Mouse (Mus musculus) adrenal gland, postnatal 4 days (tissue): Measurements from ENCODE around the gene Sacm1l. TPM values are rescaled to one million over a fixed set of nuclear protein-coding genes. Genes with fewer than 3 reads are reported as not detected.

Experiments used
- DNase-seq, 2 experiments: peaks; one replicate each; pipeline ENCODE4 v3.0.0; 2021 to 2022; ENCODE audit warnings: low spot score in 2 of 2, mixed read lengths in 2 of 2
- total RNA-seq, 2 experiments: library from RNA; stranded (reverse); gene quantifications; 2 replicates each; pipeline ENCODE4 v1.2.3; 2021

Sacm1l gene
- total RNA-seq, 2 experiments from 2014 or later = 47.0 to 59.8 TPM

DNA sequence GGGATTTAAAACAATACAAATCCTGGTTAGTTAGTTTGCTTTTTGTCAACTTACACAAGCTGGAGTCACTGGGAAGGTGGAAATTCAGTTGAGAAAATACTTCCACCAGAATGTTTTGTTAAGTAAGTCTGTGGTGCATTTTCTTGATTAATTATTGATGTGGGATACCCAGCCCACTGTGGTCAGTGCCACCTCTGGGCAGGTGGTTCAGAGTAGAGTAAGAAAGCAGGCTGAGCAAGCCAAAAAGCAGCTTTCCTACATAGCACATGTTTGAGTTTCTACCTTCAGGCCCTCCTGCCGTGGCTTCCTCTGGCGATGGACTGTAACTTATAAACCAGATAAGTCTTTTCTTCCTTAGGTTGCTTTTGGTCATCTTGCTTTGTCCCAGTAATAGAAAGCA lies 10.3 kb downstream of the Sacm1l start:
- DNase-seq = no peak

DNA sequence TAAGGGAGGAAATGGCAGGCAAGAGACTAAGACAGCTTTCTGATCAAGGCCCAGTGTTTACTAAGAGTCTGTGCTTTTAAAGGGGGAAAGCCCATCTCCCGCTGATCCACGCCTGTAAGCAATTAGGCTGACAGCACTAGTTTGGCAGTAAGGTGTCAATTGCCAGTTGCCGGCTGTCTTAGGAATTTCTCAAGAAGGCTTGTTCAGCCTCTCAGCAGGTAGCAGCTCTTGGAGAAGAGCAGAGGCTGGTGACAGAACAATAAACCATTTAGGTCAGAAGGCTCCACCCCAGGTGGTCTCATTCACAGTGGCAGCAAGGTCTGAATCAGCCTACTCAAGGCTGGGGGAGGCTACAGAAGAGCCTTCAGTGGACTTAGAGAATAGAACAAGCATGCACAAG lies 25.0 kb downstream of the Sacm1l start:
- DNase-seq = no peak

DNA sequence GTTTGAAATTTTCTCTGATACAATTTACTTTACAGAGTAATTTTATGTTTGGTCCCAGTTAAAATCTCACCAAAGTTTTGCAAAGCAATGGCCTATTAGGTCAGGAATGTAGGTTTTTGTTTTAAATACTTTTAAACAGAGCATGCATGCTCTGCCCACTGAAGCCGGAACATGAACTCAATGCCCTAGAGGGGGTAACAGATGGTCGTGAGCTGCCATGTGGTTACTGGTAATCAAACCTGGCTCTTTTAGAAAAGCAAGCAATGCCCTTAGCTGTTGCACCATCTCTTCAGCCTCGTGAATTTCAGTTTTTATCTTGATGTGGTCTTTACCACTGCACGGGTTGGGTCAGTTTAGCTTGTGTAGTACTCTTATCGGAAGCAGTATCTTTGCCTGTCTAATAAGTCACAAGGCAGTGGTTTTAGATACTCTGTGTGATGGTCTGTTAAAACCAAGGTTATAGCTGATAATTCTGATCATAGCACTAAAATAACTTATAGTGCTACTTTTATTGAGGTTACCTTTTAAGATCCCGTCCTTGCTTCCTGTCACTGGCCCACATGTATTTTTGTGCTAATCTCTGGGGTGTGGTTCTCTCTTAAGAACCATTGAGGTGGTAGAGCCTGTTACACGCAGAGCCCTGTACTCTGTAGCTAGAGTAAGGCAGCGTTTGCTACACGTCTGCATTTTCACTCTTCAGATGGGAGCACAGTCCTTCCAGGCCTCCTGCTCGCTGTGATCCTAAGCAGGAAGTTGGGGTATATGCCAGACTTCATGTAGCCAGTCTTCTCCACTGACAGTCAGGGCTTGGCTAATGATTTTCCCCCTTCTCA lies 48.0 kb downstream of the Sacm1l start:
- DNase-seq = no peak

DNA sequence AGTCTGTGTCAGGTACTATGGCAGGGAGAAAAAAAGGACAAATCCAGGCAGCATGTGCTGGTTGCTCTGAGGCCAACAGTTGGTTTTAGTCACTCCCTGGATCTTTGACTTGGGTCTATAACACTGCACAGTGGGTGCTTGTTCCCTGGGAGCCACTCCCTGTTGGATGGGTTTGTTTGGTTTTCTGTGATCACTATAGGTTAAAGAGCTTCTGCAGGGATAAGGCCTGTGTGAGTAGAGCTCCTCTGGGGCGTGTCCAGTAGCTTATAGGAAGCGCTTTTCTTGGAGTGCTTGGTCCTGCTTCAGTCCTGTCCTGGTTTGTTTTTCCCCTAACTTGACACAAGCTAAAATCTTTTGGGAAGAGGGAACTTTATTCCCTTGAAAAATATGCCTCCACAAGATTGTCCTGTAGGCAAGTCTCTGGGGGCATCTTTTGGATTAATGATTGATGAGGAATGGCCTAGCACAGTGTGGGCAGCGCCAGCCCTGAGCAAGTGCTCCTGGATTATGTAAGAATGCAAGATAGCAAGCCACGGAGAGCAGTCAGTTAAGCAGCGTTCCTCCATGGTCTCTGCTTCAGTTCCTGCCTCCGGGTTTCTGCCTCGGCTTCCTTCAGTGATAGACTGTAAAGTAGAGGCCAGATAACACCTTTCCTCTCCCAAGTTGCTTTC lies 59.8 kb downstream of the Sacm1l start:
- DNase-seq = no peak

DNA sequence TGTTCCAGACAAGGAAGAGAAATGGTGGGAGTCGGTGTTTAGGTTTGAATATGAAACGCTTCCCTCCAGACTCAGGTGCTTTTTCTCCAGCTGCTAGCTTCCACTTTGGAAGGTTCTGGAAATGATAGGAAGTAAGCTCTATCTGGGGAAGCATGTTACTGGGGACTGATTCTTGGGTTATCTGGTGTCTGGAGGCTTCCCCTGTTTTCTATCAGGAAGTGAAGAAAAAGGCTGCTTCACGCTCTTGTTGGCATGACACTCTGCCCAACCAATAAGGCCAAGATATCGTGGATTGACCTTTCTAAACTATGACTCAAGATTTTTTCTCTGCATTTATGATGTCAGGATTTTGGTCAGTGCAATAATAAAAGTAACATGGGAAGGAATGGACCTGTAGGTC lies 65.6 kb downstream of the Sacm1l start:
- no peak for DNase-seq

DNA sequence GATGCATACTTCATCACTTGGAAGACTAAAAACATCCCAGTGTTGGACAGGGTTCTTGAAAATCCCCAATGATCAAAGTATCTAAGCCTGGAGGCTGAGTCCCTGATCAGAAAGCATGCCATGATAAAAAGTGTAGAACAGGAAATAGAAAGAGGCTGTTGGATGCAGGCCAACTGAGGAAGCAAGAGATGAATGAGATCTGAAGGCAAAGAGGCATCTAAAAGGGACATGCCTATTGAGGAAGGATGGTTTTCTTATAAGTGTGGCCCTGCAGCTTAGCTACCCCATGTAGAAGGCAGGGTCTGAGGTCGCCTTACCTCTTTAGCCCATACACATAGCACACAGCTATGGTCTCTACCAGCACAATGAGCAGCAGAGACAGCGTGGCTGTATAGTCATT lies 67.4 kb downstream of the Sacm1l start:
- DNase-seq = no peak

DNA sequence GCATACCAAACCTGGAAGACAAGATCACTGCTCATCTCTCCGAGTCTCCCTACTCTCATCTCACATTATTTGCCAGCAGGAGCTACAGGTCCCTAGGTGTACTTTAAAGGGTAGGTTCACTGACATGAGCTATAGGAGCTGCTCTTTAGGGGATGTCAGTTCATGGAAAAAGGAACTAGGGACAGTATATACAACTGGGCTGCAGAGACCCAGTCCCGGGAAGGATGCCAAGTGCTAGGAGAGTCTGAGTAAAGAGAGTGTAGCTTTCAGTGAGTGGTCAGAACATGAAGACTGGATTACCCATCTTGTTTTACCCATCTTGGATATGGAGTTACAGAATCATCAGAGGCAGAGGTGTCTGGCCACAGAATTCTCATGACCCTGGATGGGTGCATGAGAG lies 67.8 kb downstream of the Sacm1l start:
- DNase-seq = no peak

DNA sequence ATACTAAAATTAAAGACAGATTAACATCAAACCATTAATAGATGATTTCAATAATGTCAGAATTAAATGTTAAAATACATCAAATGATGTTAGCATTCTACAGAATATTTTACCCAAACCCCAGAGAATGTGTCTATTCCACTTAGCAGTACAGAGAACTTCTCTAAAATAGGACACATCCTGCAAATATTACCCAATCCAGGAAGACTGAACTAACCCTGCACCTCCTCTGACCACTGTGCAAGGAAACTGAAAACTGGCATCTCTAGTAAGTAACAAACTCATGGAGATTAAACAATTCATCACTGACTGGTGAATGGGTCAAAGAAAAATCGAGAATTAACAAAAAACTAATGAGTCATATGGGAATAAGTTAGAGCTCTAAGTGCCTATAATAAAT lies 72.0 kb downstream of the Sacm1l start:
- DNase-seq = no peak

DNA sequence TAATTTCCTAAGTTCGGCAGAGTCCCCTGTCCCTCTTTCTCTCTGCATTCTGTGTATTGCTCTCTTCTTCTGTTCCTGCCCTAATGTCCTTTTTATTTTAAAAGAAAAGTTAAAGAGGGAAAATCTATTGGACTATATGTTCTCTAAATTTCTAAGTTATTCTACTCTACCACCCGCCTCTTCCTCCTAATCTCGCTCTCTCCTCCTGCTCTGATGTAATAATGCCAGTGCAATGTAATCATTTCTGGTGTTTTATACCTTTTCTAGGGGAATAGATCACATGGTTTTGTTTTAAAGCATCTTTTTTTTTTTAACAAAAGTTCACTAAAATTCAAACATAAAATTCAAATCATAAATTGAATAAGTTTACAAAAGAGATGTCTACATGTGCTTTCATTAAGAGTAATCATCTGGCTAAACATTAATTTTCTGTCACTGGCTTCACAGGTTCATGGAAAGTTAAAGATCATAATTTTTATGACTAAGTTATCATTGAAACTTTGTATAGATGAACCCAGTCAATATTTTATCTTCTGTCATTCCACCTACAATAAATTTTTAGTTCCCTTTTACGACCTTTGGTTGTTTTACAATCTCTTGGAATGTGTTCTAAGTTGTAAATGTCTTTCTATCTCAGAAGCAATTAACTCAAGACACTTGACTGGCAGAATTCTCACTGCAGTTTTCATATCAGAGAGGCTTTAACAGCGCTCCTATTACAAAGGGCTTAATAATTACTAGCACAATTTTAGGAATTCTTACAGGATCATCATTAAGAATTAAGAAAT lies 90.9 kb downstream of the Sacm1l start:
- no peak for DNase-seq

DNA sequence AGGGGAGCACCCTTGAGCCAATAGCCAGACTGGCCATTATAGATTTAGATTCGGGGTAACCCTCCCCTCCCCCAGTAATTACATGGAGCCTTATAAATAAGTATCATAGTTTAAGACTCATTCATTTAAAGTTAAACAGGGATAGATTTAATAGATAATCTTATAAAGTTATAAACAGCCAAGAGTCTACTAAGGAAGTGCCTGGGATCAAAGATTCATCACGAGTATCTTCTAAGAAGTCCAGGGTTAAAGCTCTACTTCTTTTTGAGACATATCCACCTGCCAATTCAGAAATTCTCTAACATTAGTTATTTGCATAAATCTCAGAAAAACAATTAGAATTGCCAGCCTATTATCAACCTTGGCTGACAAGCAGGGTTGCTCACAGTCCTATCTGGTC lies 95.2 kb downstream of the Sacm1l start:
- no peak for DNase-seq

DNA sequence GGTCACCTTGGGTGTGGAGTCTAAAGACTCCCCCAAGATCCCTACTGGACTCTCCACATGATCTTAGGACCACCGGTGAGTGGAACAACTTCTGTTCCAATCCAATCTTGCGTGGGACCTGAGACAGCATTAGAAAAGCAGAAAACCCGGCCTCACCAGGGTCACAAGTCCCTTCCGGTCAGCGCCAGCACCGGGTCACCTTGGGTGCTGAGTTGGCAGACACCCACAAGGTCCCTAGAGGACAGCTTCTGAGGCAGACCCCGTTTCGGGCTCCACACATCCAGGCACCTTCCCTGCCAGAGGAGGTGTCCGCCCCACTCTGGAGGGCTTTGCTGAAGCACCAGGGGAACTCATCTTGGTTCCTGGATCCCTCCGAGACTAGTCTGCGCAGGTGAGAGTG lies 96.3 kb downstream of the Sacm1l start:
- DNase-seq = no peak

DNA sequence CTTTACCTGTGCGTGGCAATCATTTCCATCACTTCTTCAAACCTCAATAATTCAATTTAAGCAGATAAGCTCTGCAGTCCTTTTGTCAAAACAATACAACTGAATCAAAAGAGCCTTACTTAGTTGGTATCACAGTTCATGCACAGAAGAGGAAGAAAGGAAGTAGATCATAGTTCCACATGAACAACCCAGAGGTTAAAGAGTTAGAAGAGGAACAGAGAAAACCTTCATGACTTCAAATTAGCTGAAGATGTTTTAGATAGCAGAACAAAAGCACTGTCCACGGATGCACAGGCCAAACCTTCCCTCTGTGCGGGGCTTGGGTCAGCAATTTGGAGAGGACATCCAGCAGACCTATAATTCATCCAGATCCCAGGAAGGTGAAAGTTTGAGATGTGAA lies 102.1 kb downstream of the Sacm1l start:
- DNase-seq = no peak

DNA sequence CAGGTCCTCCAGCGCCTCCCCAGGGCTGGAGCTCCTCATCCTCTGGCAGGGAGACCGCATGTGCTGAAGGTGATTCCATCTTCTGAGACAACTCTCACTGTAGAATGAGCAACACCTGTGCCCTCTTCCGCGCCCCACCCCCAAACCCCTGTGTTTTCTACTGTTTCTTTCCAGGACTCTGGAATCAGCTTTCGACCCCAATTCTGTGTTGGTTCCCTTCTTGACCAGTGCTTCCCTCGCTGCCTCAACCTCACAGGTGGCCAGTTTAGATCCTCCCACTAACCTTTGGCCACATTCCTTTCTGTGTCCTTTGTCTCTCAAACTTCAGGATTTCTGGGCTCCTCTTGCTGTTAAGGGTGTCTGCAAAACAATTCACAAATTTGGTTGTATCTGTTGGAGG lies 102.7 kb downstream of the Sacm1l start, which contains the start of gene Slc6a20b:
TSS of gene Slc6a20b (minus strand) at position 285 of the 400 bp plus-strand sequence.
- no peak for DNase-seq

DNA sequence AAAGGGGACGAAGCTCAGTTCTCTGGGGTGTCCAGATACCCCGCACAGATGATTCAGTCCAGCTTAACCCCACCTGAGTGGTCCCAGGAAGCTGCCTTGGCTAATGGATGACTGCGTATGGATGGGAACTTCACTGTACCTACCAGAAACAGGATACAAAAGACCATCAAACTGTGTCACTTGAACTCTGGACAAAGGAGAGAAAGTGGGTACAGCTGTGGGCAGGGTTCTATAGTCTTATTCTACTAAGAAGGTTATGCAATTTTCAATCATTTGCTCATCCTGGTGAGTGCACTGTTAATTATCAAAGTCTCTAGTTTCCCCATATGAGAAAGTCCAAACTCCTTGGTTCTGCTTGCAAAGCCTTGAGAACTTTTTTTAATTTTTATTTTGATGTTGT lies 103.4 kb downstream of the Sacm1l start:
- no peak for DNase-seq

DNA sequence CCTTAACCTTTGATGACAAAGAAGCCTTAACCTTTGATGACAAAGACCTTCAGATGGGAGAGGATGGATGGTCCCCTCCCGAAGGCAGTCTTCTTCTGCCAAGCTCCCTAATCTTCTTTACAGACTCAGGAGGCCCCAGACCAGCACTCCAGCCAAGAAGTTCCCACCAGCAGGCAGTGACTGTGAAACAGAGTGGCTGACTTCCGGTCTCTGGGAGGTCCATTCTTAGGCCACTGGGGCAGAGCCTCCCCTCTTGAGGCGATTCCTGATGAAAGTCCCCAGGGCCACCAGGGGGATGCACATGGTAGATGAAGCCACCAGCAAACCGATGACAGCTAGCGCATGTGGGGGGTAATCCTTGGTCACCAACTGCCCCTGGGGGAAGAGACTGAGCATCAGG lies 107.2 kb downstream of the Sacm1l start:
- DNase-seq = no peak

DNA sequence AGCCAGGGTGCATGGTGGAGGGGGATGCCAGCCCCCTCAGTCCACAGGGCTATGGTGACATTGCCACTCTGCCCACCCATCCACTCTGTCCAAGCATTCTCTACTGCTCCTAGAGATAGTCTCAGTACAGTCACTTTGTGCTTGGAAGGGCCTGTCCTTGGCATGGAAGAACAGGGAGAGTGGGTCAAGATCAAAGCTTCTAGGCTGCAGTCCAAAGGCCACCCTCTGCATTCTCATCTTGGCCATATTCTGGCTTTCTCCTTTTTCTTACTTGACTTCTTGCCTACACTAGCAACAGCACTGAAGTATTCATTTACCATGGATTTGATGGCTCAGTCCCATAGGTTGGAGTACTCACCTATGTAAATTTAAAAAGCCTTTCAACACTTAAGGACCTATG lies 108.7 kb downstream of the Sacm1l start:
- no peak for DNase-seq

DNA sequence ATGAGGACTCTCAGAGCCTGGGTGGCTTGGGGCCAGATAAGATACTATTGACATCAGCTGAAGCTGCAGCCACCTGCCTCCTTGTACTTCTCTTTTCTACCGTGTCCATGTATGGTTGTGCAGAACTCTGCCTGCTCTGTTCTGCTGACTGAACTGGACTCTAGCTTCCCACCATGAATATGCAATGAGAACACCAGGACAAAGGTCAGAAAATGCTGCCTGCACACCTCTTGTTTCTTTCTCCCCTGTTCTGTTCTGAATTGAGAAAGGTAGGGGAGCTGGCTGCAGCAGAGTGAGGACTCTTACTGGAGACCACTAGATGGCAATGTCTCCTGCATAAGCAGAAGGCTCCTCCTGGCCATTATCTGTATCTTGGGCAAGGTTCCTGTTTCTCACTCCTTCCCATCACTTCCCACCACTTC lies 109.1 kb downstream of the Sacm1l start:
- DNase-seq = no peak

DNA sequence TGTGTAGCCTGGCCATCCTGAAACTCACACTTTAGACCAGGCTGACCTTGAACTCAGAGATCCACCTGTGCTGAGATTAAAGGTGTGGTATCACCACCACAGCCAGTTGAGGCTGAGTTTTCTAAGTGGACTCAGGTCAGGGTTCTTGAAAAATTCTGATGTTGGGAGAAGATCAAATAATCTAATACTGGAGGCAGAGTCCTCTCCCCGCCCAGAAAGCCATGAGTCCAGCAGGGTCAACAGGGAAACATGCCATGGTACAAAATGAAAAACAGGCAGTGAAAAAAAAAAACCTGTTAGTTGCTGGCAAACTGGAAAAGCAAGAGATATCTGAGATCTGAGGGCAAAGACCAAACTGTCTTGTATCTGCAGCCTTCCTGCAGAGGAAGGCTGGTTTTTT lies 110.5 kb downstream of the Sacm1l start:
- no peak for DNase-seq
